Mouse (Mus musculus): ENCODE measurements around the gene Prkcg.
"Not testable (repeated sequence)": the region's sequence is repeated elsewhere in the genome, so short reads cannot be mapped to it uniquely, and the experiment has no call there.

Gene Prkcg

DNA sequence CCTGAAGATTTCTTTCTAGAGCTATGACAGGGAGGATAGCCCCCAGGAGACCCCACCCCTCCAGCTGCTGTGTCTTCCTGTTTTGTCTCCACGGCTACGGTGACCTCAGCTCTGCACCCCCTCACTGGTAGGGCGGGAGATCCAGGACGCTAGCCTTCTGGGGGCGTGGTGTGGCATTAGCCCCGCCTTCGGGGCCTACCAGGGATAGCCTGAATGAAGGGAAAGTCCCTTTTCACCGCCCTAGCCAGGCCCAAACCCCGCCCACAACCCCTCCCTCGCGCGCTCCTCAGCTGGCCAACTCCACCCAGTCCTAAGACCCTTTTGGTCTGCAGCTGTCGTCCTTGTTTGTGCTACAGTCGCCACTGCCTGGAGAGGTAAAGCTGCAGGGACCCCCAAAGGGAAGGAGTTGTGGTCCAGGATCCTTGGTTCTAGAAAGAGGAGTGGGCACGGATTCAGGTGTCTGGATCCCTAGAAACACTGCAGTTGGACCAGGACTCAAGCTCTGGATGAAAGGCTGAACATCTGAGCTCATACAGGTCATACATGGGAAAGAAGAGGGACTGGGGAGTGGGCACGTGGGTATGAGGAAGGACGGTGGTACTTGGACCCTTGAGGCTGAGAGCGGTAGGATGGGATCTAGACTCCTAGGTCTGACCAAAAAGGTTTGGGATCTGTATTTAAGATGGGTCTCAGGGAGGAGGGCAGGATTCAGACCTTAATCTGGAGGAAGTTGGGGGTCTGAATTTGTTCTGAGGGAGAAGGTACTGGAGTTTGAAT lies 1.5 kb downstream of the Prkcg start:
- peak; percentile 95 for DNase-seq (ENCODE audit: extremely low spot score, low spot score)

GRCm38 (mm10) chr7:3291197-3291596 lies 2.2 kb downstream of the Prkcg start:
- DNase-seq (ENCODE audit: extremely low spot score, low spot score), result no peak

DNA sequence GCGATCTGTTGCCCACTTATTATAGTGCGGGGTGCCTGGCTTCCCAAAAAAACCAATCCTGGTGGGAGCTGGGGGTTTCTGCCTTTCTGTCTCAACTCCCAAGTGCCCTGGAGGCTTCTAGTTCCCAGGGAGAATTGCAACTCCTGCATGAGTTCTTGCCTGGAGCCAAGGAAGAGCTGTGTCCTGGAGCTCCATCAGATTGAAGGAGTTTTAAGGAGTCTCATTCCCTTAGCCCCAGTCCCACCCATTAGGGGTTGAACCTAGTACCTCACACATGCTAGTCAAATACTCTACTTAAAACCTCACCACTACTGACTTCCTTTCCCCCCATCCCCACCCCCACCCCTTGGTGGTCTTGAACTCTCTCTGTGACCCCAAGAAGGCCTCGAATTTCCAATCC lies 2.8 kb downstream of the Prkcg start:
- DNase-seq (ENCODE audit: extremely low spot score, low spot score), result no peak

DNA sequence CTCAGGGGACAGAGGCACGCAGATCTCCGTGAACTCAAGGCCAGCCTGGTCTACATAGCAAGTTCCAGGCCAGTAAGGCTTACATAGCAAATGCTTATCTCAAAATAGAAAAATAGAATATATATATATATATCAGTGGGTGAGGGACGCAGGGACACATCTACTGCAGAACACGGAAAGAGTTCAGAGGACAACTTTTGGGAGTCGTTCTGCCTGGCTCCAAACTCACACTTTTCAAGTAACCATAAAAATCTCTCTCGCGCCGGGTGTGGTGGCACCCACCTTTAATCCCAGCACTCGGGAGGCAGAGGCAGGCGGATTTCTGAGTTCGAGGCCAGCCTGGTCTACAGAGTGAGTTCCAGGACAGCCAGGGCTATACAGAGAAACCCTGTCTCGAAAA lies 3.3 kb downstream of the Prkcg start:
- DNase-seq (ENCODE audit: extremely low spot score, low spot score), result not testable (repeated sequence)

- DNase-seq (ENCODE audit: extremely low spot score, low spot score), result peak; percentile 77
These were observed 3.8 kb downstream of the Prkcg start for GRCm38 (mm10) chr7:3292791-3293190.

- DNase-seq (ENCODE audit: extremely low spot score, low spot score), result no peak
These were observed 5.8 kb downstream of the Prkcg start for GRCm38 (mm10) chr7:3294794-3295193.

DNA sequence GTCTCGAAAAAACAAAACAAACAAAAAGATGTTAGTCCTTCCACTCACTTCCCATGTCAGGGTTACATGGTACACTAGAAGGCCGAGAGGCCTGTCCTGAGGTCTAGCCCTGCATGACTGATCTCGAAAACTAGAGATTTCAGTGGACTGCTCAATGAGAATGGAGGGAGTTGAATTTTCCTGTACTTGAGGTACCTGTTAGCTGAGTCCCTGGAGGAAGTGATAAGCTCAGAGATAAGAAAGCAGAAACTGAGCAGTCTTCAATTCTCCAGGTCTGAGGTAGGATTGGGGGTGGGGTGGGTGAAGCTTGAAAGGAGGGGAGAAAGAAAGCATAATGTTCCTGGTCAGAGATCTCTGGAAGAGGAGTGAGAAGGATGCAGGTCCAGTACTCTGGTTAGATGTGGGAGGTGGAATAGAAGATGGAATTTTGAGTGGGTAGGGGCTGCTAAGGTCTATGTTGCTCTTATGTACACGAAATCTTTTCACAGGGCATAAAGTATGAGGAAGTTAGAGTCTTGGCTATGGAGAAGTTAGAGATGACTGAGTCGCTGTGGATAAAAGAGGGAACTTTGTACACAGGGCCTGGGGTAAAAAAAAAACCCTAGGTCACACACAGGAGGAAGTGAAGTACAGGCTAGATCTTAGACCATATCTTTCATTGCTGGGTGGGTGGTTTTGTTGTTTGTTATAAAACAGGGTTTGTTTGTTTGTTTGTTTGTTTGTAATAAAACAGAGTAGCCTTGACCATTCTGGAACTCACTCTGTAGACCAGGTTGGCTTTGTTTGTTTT lies 6.5 kb downstream of the Prkcg start:
- DNase-seq (ENCODE audit: extremely low spot score, low spot score), result no peak

GRCm38 (mm10) chr7:3296711-3297110 lies 7.7 kb downstream of the Prkcg start:
- no peak for DNase-seq (ENCODE audit: extremely low spot score, low spot score)

DNA sequence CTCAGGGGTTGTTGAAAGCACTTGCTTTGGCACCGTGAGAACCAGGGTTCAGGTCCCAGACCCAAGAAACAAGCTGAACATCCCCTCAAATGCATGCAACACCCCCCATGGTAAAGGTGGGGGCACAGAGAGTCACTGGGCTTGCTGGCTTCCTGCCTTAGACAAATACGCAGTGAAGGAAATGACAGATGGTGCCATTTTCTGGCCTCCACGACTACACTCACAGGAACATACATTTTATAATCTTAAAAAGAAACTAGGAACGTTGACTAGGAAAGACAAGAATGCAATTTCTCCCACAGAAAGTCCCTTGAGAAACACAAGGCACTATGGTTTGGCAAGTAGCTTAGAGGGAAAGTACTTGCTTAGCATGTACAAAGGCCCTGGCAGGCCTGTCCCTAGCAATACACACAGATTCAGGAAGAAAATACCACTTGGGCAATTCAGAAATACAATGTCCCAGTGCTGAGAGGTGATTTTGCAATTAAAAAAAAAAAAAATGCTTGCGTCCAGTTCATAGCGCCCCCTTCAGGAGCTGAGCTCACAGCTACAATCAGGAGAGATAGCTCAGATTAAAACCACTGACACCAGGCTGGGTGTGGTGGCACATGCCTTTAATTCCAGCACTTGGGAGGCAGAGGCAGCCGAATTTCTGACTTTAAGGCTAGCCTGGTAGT lies 11.1 kb downstream of the Prkcg start:
- DNase-seq (ENCODE audit: extremely low spot score, low spot score), result no peak

DNA sequence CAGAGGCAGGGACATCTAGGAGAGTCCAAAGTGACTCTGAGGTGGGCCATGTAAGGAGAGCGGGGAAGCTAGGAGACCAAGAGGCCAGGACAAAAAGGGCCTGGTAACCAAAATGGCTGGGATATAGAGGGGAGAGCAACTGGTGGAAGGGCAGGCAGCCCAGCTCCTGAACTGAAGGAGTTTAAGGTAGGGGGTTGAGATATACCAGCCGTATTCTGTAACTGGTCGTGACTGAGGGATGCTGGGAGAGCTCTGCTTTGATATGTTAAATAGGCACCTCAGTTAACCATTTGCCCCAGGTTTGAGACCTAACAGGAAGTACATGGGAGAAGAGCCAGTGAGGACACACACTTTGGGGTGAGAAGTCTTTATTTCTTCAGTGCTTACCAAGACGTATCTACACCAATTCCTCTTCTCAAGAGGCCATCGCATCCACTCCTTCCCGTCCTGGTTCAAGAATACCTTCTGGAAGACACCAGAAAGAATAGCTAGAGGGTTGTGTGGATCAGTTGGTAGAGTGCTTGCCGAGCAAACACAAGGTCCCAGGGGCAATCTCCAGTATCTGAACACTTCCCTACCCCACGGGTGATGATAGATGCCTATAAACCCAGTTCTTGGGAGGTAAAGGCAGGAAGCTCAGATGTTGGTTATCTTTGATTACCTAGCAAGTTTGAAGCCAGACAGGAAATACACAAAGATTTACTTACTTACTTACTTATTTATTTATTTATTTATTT lies 12.1 kb downstream of the Prkcg start:
- DNase-seq (ENCODE audit: extremely low spot score, low spot score), result no peak

DNA sequence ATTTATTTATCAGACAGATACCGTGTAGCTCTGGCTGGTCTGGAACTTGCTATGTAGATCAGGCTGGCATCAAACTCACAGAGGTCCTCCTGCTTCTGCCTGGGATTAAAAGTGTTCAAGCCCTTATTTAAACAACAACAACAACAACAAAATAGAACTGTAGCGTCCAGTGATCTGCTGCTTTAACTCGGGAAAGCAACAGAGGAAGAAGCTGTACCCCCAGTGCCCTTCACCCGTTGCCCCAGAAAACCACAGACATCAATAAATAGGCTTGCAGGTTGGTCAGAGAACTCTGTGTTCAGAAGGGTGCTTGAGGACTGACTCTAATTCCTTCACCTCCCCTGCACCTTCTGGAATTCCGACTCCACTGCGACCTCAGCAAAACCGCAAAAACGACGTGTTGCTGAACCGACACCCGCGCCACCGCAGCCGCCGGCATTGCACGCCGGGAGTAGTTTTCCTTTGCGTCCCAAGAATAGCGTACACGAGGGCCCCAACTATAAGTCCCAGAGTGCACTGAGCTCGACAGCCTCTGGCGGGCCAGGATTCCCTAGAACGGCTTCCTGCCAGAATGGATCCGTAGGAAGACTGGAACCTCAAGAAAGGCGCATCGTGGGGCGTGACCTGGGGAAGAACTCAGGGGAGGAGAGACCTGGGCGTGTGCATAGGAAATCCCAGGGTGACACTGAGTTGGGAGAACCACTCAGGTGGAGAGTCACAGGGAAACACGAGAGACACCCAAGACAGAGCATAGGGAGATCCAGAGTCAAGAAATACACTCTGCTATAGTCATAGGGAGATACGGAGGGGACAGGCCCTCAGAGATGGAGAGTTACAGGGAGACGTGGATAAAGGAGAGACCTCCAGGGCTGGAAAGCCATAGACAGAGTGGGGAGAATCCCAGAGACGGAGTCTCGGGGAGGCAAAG lies 12.9 kb downstream of the Prkcg start:
- peak; percentile 55 for DNase-seq (ENCODE audit: extremely low spot score, low spot score)

GRCm38 (mm10) chr7:3302556-3303275 lies 13.7 kb downstream of the Prkcg start:
- peak; percentile 30 for DNase-seq (ENCODE audit: extremely low spot score, low spot score)

DNA sequence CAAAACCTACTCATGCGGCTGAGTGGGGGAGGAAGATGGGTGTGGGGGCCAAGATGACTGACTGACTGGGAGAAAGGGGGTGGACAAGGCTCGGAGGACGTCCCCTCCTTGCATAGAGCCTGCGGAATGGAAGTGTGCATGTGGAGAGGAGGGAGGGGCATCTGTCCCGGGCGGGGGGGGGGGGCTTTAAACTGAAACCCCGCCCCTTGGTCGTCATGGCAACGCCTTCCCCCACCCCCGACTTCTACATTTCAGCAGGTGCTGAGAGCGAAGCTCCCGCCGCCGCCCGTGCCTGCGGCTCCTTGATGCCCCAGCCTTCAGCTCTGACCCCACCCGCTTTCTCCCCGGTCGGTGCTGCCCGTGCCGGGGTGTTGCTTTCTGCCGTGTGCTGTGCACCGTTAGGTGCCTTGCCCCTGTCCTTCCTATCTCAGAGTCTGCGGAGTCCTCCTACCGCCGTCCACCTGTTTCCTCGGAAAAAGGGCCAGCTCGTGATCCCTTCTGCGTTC lies 14.3 kb downstream of the Prkcg start:
- DNase-seq (ENCODE audit: extremely low spot score, low spot score), result peak; percentile 61

DNA sequence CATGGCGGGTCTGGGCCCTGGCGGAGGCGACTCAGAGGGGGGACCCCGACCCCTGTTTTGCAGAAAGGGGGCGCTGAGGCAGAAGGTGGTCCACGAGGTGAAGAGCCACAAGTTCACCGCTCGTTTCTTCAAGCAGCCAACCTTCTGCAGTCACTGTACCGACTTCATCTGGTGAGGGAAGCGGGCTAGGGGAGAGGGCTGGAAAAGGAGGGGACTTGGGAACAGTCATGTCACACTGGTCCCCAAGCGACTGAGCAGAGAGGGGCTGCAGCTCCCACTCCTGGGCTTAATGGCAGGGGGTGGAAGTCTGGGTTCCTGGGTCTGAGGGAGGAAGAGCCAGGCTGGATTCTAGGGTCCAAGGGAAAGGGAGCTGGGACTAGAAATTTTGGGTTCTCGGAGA lies 14.8 kb downstream of the Prkcg start:
- DNase-seq (ENCODE audit: extremely low spot score, low spot score), result no peak

GRCm38 (mm10) chr7:3304298-3304697 lies 15.3 kb downstream of the Prkcg start:
- DNase-seq (ENCODE audit: extremely low spot score, low spot score), result no peak

- no peak for DNase-seq (ENCODE audit: extremely low spot score, low spot score)
These were observed 17.4 kb downstream of the Prkcg start for GRCm38 (mm10) chr7:3306400-3306799.

- no peak for DNase-seq (ENCODE audit: extremely low spot score, low spot score)
These were observed 19.7 kb downstream of the Prkcg start for GRCm38 (mm10) chr7:3308646-3309045.

GRCm38 (mm10) chr7:3310233-3310632 lies 21.3 kb downstream of the Prkcg start:
- DNase-seq (ENCODE audit: extremely low spot score, low spot score), result no peak

- DNase-seq (ENCODE audit: extremely low spot score, low spot score), result no peak
These were observed 24.6 kb downstream of the Prkcg start for GRCm38 (mm10) chr7:3313571-3313970.

GRCm38 (mm10) chr7:3314121-3314520 lies 25.1 kb downstream of the Prkcg start:
- DNase-seq (ENCODE audit: extremely low spot score, low spot score), result no peak

All from neural tube, embryonic 10.5 days (tissue).